Mouse (Mus musculus) urinary bladder, postnatal 4 days (tissue): ENCODE data around the gene Sctr.

ENCODE experiments used
- DNase-seq, 2 experiments: peaks; one replicate each; pipeline ENCODE4 v3.0.0; 2021 to 2022; ENCODE audit warnings: low spot score in 2 of 2

Gene Sctr

GRCm38 (mm10) chr1:120069120-120069519 lies 62.4 kb downstream of the Sctr start:
- no peak for DNase-seq

DNA sequence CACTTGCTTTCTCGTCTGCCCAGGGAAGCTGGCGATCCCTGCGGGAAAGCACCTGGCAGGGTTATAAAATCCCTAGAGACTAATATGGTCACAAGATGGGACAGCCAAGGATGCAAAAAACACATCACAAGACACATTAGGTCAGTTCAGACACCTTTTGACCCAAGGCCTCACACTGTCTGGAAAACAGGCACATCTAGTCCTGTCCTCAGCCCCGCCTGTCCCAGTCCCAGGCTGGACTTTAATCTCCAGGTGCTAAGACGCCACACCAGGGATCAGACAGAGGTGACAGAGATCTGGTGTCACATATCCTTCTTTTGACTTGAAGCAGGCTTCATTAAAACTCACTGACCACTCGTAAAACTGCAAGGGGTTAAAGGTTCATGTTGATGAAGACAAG lies 63.5 kb downstream of the Sctr start:
- DNase-seq = no peak

DNA sequence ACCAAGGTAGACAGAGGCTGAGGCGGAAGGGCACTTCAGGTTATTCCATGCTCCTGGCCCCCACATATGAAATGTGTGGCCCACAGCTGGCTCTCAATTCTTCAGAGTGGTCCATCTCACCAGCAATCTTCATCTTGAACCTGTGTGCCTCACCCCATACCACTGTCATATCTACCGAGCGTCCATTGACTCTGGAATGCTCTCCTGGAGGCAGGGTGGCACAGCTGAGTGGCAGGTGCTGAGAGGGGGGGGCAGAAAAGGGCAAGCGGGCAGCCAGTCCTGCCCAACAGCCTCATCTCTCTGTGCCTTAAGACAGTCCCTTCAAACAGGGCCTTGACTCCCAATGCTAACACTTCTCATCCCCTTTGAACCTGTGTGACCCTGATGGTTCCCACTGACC lies 64.4 kb downstream of the Sctr start:
- no peak for DNase-seq

DNA sequence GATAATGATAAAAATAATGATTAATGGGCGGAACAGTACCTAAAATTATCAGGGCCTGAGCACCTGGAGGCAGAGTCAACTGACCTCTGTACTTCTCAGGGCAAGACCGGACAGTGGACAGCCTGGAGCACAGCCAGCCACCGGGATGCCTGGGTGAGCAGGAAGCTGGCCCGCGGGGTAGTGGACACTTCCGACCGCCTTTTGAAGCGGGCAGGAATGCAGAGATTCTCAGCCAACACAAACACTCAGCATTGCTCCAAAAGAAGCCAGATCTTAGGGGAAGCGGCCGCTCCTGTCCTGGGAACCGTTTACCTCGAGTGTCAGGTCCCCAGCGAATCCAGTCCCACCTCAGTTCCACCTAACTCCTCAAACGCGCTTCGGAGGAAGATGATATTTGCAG lies 66.2 kb downstream of the Sctr start:
- DNase-seq = no peak

DNA sequence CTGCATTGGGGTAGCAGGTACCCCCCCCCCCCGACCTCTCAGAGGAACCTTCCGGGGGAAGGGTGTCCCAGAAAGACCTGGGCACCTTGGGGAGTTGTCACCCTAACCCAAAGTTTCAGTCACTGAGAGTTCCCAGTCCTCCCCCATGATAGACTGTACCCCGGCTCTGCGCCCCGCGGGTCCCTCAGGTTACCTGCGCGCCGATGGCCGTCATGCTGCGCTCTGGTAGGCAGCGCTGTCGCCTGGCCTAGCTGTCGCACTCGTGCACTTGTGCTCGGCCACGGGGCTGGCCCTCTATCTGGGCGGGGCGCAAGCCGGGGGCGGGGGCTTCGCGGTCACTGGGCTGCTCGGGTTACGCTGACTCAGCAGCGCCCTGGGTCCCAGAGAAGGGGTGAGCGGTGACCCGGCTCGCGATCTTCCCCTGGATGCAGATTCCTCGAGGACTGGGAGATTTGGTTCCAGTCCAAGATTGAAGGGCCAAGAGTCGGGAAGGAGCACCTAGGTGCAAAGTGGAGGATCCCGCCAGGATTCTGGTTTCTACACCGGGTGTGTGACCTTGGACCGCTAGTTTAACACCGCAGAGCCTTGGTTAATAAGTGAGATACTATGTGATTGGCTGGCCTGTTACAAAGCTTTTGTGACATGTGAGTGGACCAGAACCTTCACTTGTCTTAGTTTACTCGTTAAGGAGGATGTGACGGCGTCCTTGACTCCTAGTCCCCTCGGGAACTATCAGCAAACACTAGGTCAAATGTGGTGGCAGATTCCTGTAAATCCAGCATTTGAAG lies 67.0 kb downstream of the Sctr start, which contains the start of gene Tmem37:
TSS of gene Tmem37 (minus strand) at position 556 of the 788 bp plus-strand sequence.
- DNase-seq = peak; percentile 67 to 79

DNA sequence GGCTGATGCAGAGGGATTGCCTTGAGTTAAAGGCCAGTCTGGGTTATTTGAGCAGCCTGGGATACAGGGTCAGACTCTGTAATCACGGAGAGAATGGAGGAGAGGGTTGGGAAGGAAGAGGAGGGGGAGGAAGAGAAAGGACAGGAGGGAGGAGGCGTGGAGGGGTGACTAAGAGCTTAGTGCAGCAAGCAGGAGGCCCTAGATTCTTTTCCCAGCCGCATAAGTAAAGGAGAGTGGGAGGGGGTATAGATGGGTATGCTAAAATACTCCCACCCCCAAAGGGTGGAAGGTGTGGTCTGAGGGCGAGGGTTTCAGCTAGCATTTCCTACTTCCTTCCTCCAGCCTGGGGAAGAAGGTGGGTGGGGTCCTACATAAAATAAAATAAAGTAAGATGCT lies 67.6 kb downstream of the Sctr start:
- DNase-seq = no peak

- DNase-seq = no peak
These were observed 68.2 kb downstream of the Sctr start for GRCm38 (mm10) chr1:120074931-120075330.

- DNase-seq = no peak
These were observed 68.8 kb downstream of the Sctr start for GRCm38 (mm10) chr1:120075507-120075906.

DNA sequence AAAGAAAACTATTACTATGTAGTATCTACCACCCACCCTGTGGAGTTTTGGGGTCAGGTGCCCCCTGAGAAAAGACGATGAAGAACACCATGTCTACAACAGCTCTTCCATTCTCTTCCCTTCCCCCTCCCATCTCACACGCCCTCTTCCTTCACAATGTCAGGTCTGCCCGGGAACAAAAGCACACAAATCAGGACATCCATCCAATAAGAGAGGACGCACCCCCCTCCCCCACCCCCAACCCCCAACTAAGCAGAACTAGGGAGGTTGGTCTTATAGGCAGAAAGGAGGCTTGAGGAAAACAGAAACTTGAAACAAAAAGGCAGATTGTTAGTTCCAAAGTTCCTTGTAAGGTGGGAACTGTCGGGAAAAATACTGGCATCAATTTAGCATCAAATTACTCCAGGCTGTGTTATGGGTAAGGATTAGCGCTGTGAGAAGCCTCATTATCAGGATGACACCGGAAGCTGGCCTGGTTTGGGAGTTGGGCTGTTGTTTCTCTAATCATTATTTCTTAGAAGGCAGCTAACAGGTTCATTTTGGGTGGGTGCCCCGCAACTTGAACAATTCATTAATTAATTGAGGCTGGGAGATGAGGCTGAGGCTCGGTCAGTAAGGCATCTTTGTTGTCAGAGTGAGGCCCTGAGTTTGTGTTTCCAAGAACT lies 71.2 kb downstream of the Sctr start:
- DNase-seq = no peak

- DNase-seq = no peak
These were observed 73.9 kb downstream of the Sctr start for GRCm38 (mm10) chr1:120080632-120081031.

DNA sequence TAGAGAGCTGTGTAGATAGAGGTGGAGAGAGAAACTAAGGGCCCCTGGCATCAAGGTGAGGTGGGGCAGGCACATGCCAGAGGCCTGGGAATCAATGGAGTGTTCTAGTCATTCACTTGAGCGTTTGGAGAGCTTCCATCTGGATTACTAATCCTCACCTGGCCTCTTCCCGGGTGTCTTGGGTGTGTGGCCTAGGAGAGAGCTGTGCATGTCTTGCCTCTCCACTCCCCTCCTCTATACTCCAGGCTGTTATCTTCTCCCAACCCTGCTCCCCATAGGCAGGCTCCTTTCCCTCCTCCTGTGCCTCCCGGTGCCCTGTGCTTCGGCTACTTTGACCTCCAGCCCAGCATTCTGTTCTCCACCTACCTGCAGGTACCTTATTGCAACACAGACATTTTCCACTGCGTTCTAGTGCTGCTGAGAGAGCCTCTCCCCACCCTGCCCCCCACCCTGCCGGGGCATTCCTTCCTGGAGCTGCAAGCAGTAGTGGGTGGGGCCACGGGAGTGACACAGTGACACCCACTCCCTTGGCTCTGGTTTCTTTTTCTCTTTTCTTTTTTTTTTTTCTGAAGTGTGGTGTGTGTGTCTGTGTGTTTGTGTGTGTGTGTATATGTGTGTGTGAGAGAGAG lies 76.4 kb downstream of the Sctr start:
- no peak for DNase-seq

GRCm38 (mm10) chr1:120083921-120084517 lies 77.3 kb downstream of the Sctr start:
- no peak for DNase-seq

DNA sequence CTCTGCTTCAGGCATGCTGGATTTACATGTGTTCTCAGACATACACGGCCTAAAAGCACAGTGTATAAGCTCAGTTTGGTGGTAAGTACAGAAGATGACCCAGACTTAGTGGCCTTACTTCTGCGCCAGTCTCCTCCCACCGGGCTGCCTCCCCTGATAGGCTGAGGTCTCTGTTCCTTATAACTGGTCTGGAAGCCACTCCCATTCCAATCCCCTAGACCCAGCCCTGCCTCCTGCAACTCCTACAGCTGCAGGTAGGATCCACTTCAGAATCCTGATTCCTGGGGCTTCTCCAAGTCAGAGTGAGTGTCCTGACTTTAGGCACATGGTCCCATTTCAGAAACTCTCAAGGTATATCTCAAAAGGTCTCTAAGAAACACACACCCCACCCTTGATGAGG lies 79.0 kb downstream of the Sctr start:
- DNase-seq = no peak

GRCm38 (mm10) chr1:120086644-120087043 lies 80.0 kb downstream of the Sctr start:
- no peak for DNase-seq

- DNase-seq = no peak
These were observed 82.5 kb downstream of the Sctr start for GRCm38 (mm10) chr1:120089180-120089579.

DNA sequence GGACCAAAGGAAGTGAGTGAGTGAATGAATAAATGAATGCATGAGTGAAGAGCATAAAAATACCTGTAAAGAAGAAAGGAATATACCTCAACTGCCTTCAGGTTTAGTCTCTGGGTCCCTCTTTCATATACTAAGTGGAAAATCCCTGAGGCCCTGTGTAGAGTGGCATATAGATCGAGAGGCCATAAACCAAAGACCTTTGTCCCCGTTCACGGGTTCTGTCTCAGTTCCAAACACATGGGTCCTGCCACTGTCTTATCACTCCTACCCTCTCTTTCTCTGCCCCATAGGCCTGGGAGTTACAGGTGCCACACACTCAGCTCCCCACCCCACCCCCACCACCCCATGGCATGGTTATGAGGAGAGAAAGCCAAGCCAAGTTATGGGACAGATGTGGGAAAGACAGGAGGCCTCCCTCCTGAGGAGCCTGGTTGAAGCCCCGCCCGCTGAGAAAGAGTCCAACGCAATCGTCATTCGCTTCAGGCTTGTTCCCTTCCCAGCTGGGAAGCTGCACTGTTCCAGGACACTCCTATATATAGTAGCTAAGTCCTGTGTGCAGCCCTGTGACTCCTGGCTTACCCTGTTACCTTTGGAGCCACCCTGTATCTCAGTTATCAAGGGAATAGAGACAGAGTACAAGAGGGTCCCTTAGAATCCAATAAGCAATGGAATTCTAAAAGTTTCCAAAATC lies 84.3 kb downstream of the Sctr start:
- no peak for DNase-seq

- DNase-seq = peak; percentile 72 to 90
These were observed 86.9 kb downstream of the Sctr start for GRCm38 (mm10) chr1:120093482-120094134.

DNA sequence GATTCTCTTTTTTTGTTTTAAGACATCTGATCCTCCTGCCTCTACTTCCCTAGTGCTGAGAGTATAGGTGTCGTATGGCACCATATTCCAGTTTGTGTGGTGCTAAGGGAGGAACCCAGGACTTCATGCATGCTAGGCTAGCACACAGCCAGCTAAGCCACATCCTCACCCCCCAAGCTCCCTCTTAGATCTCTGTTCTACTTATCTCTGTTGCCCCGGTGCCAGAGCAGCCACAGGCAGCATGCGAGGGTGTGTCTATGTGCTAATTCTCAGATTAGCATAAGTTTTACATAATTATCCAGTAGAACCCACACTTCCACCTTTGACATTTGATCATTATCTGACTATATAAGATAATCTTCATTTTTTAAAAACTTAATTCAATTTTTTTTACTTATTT lies 88.2 kb downstream of the Sctr start:
- no peak for DNase-seq

DNA sequence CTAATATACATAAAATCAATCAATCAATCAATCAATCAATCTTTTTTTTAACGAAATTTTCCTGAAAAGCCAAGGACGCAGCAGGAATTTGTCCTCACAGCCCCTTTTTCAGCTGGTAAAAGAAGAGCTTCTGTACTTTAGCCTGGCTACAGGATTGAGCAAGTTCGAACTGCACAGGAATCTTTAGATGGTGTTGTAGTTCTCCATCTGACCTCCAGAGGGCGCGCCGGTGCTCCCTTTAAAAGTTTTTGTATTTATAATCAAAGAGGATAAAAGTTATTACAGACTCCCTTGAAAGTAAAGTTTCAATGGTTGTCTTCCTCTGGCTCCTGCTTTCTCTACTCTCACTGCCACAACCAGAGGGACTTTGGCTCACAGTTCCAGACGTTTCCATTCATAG lies 91.6 kb downstream of the Sctr start:
- DNase-seq = peak in 1 of 2 experiments; percentile 75

- no peak for DNase-seq
These were observed 92.8 kb downstream of the Sctr start for GRCm38 (mm10) chr1:120099483-120099882.
